Mouse (Mus musculus) liver, postnatal 0 days (tissue): ENCODE measurements around the gene Dnajb5.

Experiments
- CTCF ChIP-seq: sonication (generic); IDR thresholded peaks from 2 replicates; pipeline ENCODE4 v1.5.1; 2016; ENCODE audit warnings: antibody characterized with exemption, low read depth
- EP300 ChIP-seq: IDR thresholded peaks from 2 replicates; pipeline ENCODE4 v1.6.1; 2016; ENCODE audit warnings: antibody characterized with exemption, low read depth, mild to moderate bottlenecking

DNA sequence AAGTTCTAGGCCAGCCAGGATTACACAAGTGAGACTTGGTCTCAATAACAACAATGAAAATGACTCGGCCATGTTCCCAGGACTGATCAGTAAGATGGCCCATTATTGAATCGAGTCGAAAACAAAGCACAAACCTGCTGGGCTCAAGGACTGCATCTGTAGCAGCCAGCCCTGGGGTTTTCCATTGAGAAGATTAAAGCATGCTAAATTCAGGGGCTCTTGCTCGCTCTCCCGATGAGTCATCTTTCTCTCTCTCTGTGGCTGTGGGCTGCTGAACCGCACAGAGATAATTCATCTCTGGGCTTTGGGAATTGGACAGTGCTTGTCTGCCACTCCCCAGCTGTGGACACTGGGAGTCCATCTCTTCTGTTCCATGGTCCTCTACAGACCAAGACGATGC is 8.2 kb upstream of the Dnajb5 start:
- TF ChIP-seq CTCF (no peak), EP300 (no peak)
